In the genomic region with DNA sequence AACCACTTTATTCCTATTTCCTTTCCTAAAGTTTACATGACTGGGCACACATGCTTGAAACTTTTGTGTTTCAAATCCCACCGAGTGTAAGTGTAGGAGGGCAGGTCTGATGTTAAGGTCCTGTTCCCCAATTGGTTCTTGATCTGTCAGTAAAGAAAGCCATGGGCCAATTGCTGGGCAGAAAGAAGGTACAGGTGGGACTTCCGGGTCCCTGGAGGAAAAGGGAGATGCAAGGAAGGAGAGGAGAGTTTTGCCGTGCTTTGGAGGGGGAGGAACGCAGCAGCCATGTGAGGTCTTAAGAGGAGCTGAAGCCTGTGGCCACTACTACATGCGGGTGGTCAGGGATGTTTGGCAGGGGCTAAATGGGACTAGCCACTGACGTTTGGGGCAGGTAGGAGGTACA, we compare ENCODE assay signal across 9 mouse cellular contexts. TPM values are rescaled to one million over a fixed set of nuclear protein-coding genes. Genes with fewer than 3 reads are reported as not detected.
DNase-seq lines count a peak whose midpoint lies in the region; ATAC-seq and TF ChIP-seq lines count a peak whose summit lies in the region.
"Had no signal": no experiment of that assay in that cellular context is flagged by ENCODE, and none has a peak within 500 bp of the region (broad histone marks: within the 10 kb centered on the region; RNA-seq: fewer than 3 reads in every experiment).

No protein-coding gene starts in this region.

- ATAC-seq in limb, embryonic 14.5 days (ENCODE audit: low FRiP score, low read depth), result no peak
- ATAC-seq: Patski had no signal

- no peaks in the 10 kb centered on the region for H3K36me3 ChIP-seq in limb, embryonic 14.5 days (ENCODE audit: control insufficient read depth, insufficient read depth, low read length)

- no peaks in the 10 kb centered on the region for H3K9me3 ChIP-seq in limb, embryonic 14.5 days (ENCODE audit: control insufficient read depth, low read length)

- WGBS in limb, embryonic 14.5 days, result 39% methylated on average over 6 of the region's 6 CpGs

- H3K27ac ChIP-seq in limb, embryonic 14.5 days (replicated peaks; ENCODE audit: low read depth, low read length), result no peak overlapping the region

- no peak for TF ChIP-seq POLR2A in limb, embryonic 14.5 days (IDR thresholded peaks at IDR 0.05; ENCODE audit: borderline replicate concordance, extremely low read depth, insufficient read depth, insufficient read length)

- no peaks in the 10 kb centered on the region for H3K27me3 ChIP-seq in limb, embryonic 14.5 days (ENCODE audit: control insufficient read depth, insufficient read depth, low read length)

- DNase-seq in embryo, embryonic 10.5 days (ENCODE audit: low spot score), result peak; percentile 13
- no peak for DNase-seq in embryo, embryonic 10 days (ENCODE audit: low spot score)
- DNase-seq in 3134 (ENCODE audit: extremely low read depth, insufficient read length, low spot score), result peak; percentile 50
- peak; percentile 18 for DNase-seq in embryo, embryonic 11 days
- DNase-seq in limb, embryonic 14.5 days (ENCODE audit: low spot score), result no peak
- DNase-seq in thymus, adult 18-20 months, result peak; percentile 18 to 45
- no peak for DNase-seq in left cerebral cortex, adult 8-10 months (ENCODE audit: low spot score in 2 of 2)
- DNase-seq in layer of hippocampus, postnatal 36 days, result no peak

- peak overlapping the region; percentile 7; the same call in 1 of the 2 replicates for H3K4me2 ChIP-seq in limb, embryonic 14.5 days (replicated peaks; ENCODE audit: low read depth, low read length, severe bottlenecking)

- H3K9ac ChIP-seq in limb, embryonic 14.5 days (ENCODE audit: low read depth, low read length, severe bottlenecking), result no peak overlapping the region

- 0 out of 2 replicates have a peak overlapping the region, but pooled peaks have one; percentile 2 for H3K4me3 ChIP-seq in limb, embryonic 14.5 days (replicated peaks; ENCODE audit: low read length)

- H3K4me1 ChIP-seq in limb, embryonic 14.5 days (ENCODE audit: control insufficient read depth, insufficient read depth, low read length), result 0 out of 2 replicates have a peak, but pooled peaks cover 2% of the 10 kb centered on the region

RNA-seq across cellular contexts. Expression of a gene that starts 35.7 kb away (rescaled TPM):
- polyA plus RNA-seq in limb, embryonic 14.5 days (2012; rRNA removed), result 0.38 and 0.55 TPM in 2 replicates
- polyA plus RNA-seq in limb, embryonic 14.5 days (2014; fragmentation: Nextera tagmentation; extraction: Ambion mirVana), result 0.84 and 1.4 TPM in 2 replicates
- 1 to 10 TPM in 2 of 4 experiments, under 1 TPM in 2; 0.55 to 1.4 (median 1.1) TPM for total RNA-seq in left cerebral cortex, adult 8-10 months (2022)
- total RNA-seq in layer of hippocampus, postnatal 36 days (2021), result not detected
- polyA plus RNA-seq: Patski had no signal

RNA-seq across cellular contexts. Expression of a gene that starts 48.6 kb away (rescaled TPM):
- 4.7 and 6.4 TPM in 2 replicates for polyA plus RNA-seq in limb, embryonic 14.5 days (2012; rRNA removed)
- polyA plus RNA-seq in limb, embryonic 14.5 days (2014; fragmentation: Nextera tagmentation; extraction: Ambion mirVana), result 3.3 and 4.2 TPM in 2 replicates
- 10 to 100 TPM; 57.0 to 85.4 (median 75.0) TPM for total RNA-seq in left cerebral cortex, adult 8-10 months (2022)
- total RNA-seq in layer of hippocampus, postnatal 36 days (2021), result 1 to 10 TPM; 3.1 to 3.2 TPM

Comparison
In these comparisons a context has a peak if more than half of its experiments do, and no peak if none do; other contexts are left out.
1. DNase-seq: peak in embryo, embryonic 10.5 days (single experiment), 3134 (single experiment), embryo, embryonic 11 days (single experiment) and thymus, adult 18-20 months (2 of 2); none in embryo, embryonic 10 days (single experiment), limb, embryonic 14.5 days (single experiment), left cerebral cortex, adult 8-10 months (0 of 2) and layer of hippocampus, postnatal 36 days (0 of 2).
2. RNA of a gene that starts 48.6 kb away (total RNA-seq): 57.0 to 85.4 TPM in left cerebral cortex, adult 8-10 months; 3.1 to 3.2 TPM in layer of hippocampus, postnatal 36 days; every median in the first group is over 10 times any median in the second.